Mouse (Mus musculus) thymus, postnatal 0 days (tissue): ENCODE measurements around the gene Ppm1m. TPM values are rescaled to one million over a fixed set of nuclear protein-coding genes. Genes with fewer than 3 reads are reported as not detected.
"Not testable (repeated sequence)": the region's sequence is repeated elsewhere in the genome, so short reads cannot be mapped to it uniquely, and the experiment has no call there.

ENCODE experiments used
- DNase-seq: peaks from one replicate; pipeline ENCODE4 v3.0.0-alpha.2; 2015; ENCODE audit warnings: low spot score
- polyA plus RNA-seq: library from polyadenylated mRNA; unstranded; fragments of >200 nt; fragmentation: Nextera tagmentation; extraction: Ambion mirVana; gene quantifications from 2 replicates; pipeline ENCODE4 v1.2.1, GENCODE M21; 2015

The Ppm1m gene
- polyA plus RNA-seq, 1 experiment from 2014 or later, result 21.4 TPM

- DNase-seq, result no peak
Observed at GRCm38 (mm10) chr9:106193930-106194807, 5.4 kb downstream of the Ppm1m start.

GRCm38 (mm10) chr9:106192998-106193397 lies 6.5 kb downstream of the Ppm1m start:
- DNase-seq, result peak; percentile 37

GRCm38 (mm10) chr9:106192024-106192423 lies 7.5 kb downstream of the Ppm1m start:
- DNase-seq, result no peak

DNA sequence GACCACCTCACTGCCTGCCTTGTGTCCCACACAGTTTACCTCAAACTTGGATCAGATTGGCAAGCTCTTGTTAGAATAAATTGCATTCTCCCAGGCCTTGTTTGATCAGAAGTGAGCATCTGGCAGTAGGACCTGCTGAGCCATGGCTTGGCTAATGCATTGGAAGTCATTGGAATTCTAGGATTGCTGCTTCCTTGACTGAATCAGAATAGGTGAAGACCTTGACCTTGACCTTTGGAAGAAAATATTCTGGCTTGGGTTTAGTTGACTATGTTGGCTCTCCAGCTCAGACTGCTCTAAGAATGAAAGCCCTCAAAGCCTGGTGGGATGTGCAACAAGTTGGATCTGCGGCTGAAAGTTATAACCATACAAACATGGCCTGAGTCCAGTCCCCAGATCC lies 8.2 kb downstream of the Ppm1m start:
- no peak for DNase-seq

DNA sequence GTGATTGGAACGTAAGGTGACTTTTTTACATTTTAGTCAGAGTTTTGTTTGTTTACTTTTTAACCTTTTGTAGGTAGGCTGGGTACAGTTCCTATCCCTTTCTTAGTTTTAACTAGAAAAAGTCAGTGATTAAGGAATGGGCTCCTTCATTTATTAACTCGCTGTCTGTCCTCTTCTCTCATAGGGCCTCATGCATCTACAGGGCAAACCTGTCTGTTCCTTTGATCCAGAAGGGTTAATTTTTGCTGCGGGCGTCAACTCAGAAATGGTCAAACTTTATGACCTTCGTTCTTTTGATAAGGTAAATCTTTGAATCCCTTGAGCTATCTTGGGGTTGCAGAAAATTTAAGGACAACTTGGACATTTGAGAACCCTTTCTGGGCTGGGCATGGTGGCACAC lies 15.6 kb downstream of the Ppm1m start:
- DNase-seq, result no peak

- no peak for DNase-seq
Observed at GRCm38 (mm10) chr9:106182146-106182545, 17.4 kb downstream of the Ppm1m start.

GRCm38 (mm10) chr9:106179964-106180363 lies 19.6 kb downstream of the Ppm1m start:
- DNase-seq, result no peak

DNA sequence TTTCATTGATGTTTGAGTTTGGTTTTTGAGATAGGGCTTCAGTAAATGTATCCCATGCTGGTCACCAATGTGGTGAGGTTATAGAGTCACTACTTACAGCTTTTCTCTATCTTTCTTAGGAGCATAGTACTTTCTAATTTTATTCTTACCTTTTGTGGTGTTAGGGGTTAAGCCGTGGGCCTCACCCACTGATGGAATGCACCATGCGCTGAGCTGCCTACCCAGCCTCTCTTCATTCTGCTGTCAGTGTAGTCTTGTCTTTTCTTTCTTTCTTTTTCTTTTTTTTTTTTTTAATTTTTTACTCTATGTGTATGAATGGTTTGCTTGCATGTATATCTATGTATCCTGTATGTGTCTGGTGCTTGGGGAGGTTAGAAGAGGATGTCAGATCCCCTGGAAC lies 20.1 kb downstream of the Ppm1m start:
- DNase-seq, result no peak

- no peak for DNase-seq
Observed at GRCm38 (mm10) chr9:106177799-106178198, 21.7 kb downstream of the Ppm1m start.

DNA sequence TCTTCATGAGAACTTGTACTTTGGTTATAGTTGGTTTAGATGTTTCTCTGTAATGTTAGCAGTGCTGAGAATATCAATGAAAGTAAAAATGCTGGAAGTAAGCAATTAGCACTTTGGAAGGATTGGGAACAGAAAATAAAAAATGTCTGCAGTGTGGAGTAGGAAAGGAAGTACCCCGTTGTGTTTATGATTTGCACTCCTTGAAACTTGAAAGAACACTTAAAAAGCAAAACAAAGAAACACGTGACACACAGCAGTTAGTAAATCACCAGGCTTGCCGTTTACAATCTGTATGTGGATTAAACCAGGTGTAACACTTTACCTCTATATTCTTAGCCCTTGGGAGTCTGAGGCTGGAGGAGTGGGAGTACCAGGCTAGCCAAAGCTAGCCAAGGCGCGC lies 22.8 kb downstream of the Ppm1m start:
- DNase-seq, result no peak

- DNase-seq, result no peak
Observed at GRCm38 (mm10) chr9:106175552-106176200, 23.9 kb downstream of the Ppm1m start.

GRCm38 (mm10) chr9:106173363-106173762 lies 26.2 kb downstream of the Ppm1m start:
- no peak for DNase-seq

- DNase-seq, result no peak
Observed at GRCm38 (mm10) chr9:106172527-106172926, 27.0 kb downstream of the Ppm1m start.

DNA sequence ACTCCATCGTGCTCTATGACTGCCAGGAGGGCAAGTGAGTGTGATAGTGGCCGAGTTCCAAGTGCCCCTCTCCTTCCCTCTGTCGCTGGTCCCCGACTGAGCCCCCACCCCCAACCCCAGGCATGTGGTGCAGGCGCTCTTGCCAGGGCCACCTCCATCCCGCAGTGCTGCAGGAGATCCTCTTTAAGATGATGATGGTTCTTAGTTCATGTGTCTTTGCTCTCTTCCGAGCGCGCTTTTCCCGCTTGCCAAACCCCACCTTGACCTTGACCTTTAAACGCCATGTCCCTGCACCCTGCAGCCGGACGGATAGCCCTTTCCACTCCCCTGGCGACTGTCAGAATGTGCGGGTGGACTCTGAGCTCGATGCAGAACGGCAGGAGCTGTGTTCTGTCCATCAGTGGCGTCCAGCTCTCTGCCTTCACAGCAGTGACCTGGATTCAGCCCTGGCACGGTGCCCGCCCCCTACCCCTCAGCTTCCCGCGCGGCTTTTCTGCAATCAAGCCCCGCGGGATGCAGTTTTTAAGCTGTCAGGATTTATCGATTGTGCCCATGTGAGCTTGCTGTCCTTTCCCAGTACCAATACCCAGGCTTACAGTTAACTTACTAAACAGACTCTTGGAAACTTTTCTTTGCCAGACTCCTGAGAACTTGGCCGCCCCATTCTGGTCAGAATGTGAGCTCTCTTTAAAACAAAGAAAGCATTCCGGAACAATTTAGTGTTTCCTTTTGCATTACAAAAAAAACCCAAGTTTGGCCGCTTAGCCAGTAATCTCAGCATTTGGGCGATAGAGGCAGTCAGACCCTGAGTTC lies 28.0 kb downstream of the Ppm1m start:
- DNase-seq, result peak; percentile 26

DNA sequence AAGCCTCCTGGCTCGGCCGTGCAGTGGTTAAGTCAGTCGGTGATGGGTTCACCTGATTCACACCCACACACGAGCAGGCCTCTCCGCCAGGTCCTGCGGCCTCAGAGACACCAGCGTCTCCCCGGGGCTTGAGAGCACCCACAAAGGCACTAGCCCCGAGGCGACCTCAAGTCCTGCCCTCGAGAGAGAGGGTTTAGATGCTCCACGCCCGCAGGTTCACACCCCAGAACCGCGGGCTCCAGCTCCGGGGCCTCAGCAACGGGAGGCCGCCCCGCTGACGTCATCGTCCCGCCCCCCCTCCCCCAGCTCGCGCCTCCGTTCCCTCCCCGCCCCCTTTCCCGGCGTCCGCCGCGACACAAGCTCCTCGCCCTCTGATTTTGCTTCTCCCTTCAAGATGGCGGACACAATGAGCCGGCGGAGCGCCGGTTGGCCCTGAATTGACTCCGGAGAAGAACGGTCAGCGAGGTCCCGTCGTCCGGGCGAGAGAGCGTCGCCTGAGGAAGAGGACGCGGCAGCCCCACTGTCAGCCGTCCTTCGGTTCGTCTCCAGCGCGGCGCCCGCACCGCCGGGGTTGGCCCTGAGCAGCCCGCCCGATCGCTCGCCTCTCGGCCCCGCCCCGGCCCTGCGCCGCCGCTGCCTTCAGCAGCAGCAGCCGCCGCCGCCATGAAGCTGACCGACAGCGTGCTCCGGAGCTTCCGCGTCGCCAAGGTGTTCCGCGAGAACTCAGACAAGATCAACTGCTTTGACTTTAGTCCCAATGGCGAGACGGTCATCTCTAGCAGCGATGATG lies 28.8 kb downstream of the Ppm1m start, which contains the start of gene Wdr82:
Wdr82 (plus strand) TSS at position 373 of the 790 bp plus-strand sequence.
- DNase-seq, result peak; percentile 92

GRCm38 (mm10) chr9:106169917-106170316 lies 29.6 kb downstream of the Ppm1m start:
- no peak for DNase-seq

DNA sequence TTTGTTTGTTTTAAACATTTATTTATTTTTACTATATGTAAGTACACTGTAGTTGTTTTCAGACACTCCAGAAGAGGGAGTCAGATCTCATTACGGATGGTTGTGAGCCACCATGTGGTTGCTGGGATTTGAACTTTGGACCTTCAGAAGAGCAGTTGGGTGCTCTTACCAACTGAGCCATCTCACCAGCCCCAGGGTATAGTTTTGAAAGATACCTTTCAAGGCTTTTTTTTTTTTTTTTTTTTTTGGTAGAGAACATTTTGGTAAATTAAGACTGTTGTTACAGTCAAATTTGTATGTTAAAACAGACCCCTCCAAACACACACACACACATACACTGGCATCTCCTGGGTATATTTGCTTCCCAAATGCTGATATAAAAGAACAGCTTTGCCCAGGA lies 30.5 kb downstream of the Ppm1m start:
- DNase-seq, result not testable (repeated sequence)

- DNase-seq, result no peak
Observed at GRCm38 (mm10) chr9:106167703-106168102, 31.8 kb downstream of the Ppm1m start.

- DNase-seq, result no peak
Observed at GRCm38 (mm10) chr9:106167241-106167640, 32.3 kb downstream of the Ppm1m start.

GRCm38 (mm10) chr9:106166709-106167108 lies 32.8 kb downstream of the Ppm1m start:
- no peak for DNase-seq

DNA sequence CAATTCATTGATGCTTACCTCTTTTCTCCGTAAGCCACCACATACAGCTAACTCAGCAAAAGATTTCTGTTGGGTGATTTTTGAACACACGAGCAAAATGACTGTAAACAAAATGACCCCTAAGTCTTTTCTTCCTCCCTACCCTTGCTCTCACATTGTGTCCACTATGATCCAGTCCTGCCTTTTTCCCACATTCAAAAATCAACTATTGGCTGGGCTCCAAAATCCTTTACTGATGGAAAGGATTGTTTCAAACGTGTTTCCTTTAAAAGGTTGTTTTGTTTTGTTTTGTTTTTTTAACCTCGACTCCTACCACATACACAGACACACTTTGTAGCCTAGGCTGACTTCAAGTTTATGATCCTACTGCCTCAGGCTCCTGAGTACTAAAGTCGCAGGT lies 39.1 kb downstream of the Ppm1m start:
- DNase-seq, result no peak
